Mouse (Mus musculus) liver, embryonic 15.5 days (tissue): Measurements from ENCODE around the gene Cd302. TPM values are rescaled to one million over a fixed set of nuclear protein-coding genes. Genes with fewer than 3 reads are reported as not detected.

Experiments used
- ATAC-seq: fragments of 200-750 bp; cut with Nextera tagmentation; 2 replicates; pipeline ENCODE4 v1.8.0; 2017; ENCODE audit warnings: moderate number of reproducible peaks, mild to moderate bottlenecking, moderate library complexity; ENCODE audit not compliant: insufficient read depth
- H3K27ac ChIP-seq: fragments of 300-500 bp; sonication (generic); replicated peaks from 2 replicates; pipeline ENCODE4 v1.5.1; 2015; ENCODE audit warnings: mild to moderate bottlenecking, inconsistent platforms
- H3K27me3 ChIP-seq: fragments of 300-500 bp; sonication (generic); 2 replicates; pipeline ENCODE4 v1.6.1; 2015; ENCODE audit warnings: mild to moderate bottlenecking, inconsistent platforms
- H3K36me3 ChIP-seq: fragments of 300-500 bp; sonication (generic); replicated peaks from 2 replicates; pipeline ENCODE4 v1.6.1; 2015; ENCODE audit warnings: moderate library complexity, mild to moderate bottlenecking, inconsistent platforms
- H3K4me1 ChIP-seq: fragments of 300-500 bp; sonication (generic); replicated peaks from 2 replicates; pipeline ENCODE4 v1.6.1; 2015; ENCODE audit warnings: inconsistent platforms
- H3K4me2 ChIP-seq: fragments of 300-500 bp; sonication (generic); 2 replicates; pipeline ENCODE4 v1.6.1; 2015; ENCODE audit warnings: moderate library complexity, mild to moderate bottlenecking, inconsistent platforms
- H3K4me3 ChIP-seq: fragments of 300-500 bp; sonication (generic); replicated peaks from 2 replicates; pipeline ENCODE4 v1.5.1; 2015; ENCODE audit warnings: mild to moderate bottlenecking, inconsistent platforms
- H3K9ac ChIP-seq: fragments of 300-500 bp; sonication (generic); 2 replicates; pipeline ENCODE4 v1.6.1; 2015; ENCODE audit warnings: moderate library complexity, mild to moderate bottlenecking, inconsistent platforms
- H3K9me3 ChIP-seq: fragments of 300-500 bp; sonication (generic); replicated peaks from 2 replicates; pipeline ENCODE4 v1.6.1; 2016; ENCODE audit warnings: inconsistent platforms
- WGBS: fragments of 180-500 bp; shearing (Covaris S2); methylation state at CpG from one replicate; pipeline ENCODE4 v1.1.7; 2015; ENCODE audit warnings: mixed read lengths; ENCODE audit not compliant: insufficient replicate concordance; 5-methylcytosine and 5-hydroxymethylcytosine counted together
- polyA plus RNA-seq: library from polyadenylated mRNA; unstranded; fragments of >200 nt; fragmentation: Nextera tagmentation; extraction: Ambion mirVana; gene quantifications from 2 replicates; pipeline ENCODE4 v1.2.1, GENCODE M21; 2015

The Cd302 gene
- polyA plus RNA-seq, 1 experiment from 2014 or later = 91.1 TPM

DNA sequence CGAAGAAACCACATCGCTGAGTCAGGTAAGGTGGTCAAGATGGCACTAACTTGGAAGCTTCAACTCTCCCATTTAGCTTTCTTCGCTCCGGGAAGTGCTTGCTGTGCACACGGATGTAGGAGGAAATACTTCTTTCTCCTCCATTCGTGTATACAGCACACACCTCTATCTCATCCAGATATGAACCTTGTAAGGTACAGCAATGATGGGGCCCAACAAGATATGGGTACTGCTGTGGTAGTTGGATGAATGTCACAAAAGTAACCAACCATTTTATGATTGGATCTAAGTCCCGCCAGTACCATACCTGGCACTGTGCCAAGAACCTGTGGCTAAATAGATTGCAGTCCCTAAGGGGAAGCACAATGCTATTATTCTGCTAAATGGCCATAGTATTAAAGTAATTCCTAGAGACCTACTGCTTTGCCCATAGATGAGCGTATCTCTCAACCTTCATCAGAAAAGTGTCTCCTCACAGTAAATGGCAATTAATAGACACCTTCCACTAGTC is 874 bp upstream of the Cd302 start:
- no peak overlapping the region for H3K9ac ChIP-seq
- H3K27me3 ChIP-seq = peaks cover 28% of the 10 kb centered on the region
- H3K36me3 ChIP-seq = no peaks in the 10 kb centered on the region
- H3K4me1 ChIP-seq = peaks cover 9% of the 10 kb centered on the region; the same call in 1 of the 2 replicates
- H3K4me2 ChIP-seq = peak overlapping the region; percentile 64; the same call in 1 of the 2 replicates
- ATAC-seq = no peak
- H3K9me3 ChIP-seq = no peaks in the 10 kb centered on the region
- 74% methylated on average over 8 of the region's 8 CpGs for WGBS
- 0 out of 2 replicates have a peak overlapping the region, but pooled peaks have one; percentile 79 for H3K27ac ChIP-seq
- no peak overlapping the region for H3K4me3 ChIP-seq

DNA sequence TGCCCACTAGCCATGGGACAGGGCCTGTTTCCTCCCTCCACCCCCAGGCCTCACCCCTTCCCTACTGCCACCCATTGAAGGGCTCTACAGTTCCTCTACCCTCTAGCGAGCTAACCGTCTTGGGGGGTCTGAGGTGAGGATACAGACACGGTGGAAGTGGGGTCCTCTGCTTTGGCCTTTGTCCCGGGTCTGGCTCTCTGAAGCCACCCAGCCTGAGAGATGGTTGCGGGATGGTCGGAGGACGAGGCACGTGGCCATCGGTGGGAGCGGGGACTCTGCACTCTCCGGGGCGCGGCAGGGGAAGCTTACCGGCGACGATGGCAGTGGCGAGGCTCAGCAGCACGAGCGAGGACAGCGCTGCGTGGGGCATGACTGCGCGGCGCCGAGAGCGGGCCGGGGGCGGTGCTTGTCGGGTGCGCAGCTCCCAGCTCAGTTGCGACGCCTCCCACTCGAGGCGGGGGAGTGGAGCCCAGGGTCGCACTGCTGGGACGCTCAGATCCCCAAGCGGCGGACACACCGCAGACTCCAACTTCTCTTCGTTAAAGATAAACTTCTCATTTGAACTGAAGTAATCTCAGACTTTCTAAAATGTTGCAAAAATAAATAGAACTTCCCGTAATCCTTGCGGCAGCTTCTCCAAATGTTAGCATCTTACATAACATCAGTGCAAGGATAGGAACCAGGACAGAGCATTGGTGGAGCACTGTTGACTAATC is 379 bp downstream of the Cd302 start:
- Histone ChIP-seq H3K9me3 (no peaks in the 10 kb centered on the region), H3K36me3 (no peaks in the 10 kb centered on the region), H3K4me3 (peak overlapping the region; percentile 51), H3K27ac (peak overlapping the region; percentile 79), H3K9ac (peak overlapping the region; percentile 30; the same call in 1 of the 2 replicates), H3K4me1 (peaks cover 7% of the 10 kb centered on the region; the same call in 1 of the 2 replicates), H3K4me2 (peak overlapping the region; percentile 64), H3K27me3 (peaks cover 28% of the 10 kb centered on the region)
- ATAC-seq = peak; percentile 70
- WGBS = 1% methylated on average over 42 of the region's 42 CpGs

DNA sequence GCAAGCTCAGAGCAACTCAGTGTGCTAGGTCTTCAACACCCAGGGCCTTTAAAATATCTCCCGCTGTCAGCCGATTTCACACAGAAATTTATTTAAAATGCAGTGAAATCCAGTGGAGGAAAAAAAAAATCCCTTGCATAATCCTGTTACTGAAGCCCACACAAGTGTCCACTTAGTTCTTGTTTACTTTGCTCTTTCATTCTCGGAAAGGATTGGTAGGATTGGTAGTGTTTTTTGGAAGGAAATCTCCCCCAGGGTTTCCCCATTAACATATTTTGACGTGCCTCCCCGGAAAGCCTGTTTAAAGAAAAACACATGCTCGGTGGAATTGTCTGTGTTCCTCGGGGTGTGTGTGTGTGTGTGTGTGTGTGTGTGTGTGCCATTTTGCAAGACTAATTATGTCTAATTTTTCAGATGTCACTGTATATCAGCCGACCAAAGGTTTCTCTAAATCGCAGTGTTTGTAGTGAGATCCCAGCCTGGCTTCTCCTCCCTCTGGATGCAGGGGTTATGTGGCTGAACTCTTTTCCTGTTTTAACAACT is 1.0 kb downstream of the Cd302 start:
- WGBS = 16% methylated on average over 9 of the region's 9 CpGs
- H3K9me3 ChIP-seq = no peaks in the 10 kb centered on the region
- H3K4me1 ChIP-seq = peaks cover 7% of the 10 kb centered on the region; the same call in 1 of the 2 replicates
- peak overlapping the region; percentile 79 for H3K27ac ChIP-seq
- no peak for ATAC-seq
- H3K36me3 ChIP-seq = no peaks in the 10 kb centered on the region
- peak overlapping the region; percentile 30; the same call in 1 of the 2 replicates for H3K9ac ChIP-seq
- peak overlapping the region; percentile 51 for H3K4me3 ChIP-seq
- peaks cover 28% of the 10 kb centered on the region for H3K27me3 ChIP-seq
- peak overlapping the region; percentile 64 for H3K4me2 ChIP-seq

DNA sequence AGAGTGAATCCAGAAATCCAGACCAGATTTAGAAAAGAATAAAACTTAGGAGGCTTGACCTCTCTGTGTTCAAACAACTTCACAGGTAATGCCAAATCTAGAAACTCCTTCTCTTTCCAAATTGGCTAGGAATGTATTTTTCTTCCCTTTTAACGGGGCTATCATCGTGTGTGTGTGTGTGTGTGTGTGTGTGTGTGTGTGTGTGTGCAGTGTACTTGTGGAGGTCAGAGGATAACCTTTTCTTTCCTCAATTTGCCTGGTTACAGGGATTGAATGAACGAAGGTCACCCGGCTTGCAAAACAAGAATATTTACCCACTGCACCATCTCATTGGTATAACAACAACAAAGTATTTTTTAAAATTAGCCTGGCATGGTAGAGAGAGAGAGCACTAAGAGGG is 1.7 kb downstream of the Cd302 start:
- peak overlapping the region; percentile 79 for H3K27ac ChIP-seq

DNA sequence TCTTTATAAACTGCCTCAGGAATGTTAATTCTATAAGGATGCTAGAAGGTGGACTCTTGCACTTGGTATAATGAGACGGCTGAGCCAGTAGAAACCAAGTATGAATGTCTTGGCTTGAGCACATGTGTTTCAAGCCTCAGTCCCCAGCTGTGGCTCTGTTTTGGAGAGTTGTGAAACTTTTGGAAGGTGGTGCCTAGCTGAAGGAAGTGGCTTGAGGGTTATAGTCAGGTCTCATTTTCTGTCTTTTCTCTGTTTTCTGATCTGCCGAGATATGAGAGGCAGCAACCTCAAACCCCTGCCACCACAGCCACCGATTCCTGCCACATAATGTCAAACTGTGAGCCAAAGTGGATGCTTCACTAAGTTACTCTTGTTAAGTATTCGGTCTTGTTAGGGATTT is 5.7 kb downstream of the Cd302 start:
- Histone ChIP-seq H3K4me2 (no peak overlapping the region), H3K9me3 (no peaks in the 10 kb centered on the region), H3K36me3 (peaks cover 9% of the 10 kb centered on the region; the same call in 1 of the 2 replicates), H3K4me1 (peaks cover 4% of the 10 kb centered on the region; the same call in 1 of the 2 replicates), H3K27me3 (peaks cover 8% of the 10 kb centered on the region), H3K4me3 (no peak overlapping the region), H3K9ac (no peak overlapping the region), H3K27ac (no peak overlapping the region)
- 27% methylated on average over 4 of the region's 4 CpGs for WGBS
- no peak for ATAC-seq

More for the DNA sequence above, 1.7 kb downstream of the Cd302 start:
- no peak for ATAC-seq
- Histone ChIP-seq H3K4me1 (peaks cover 7% of the 10 kb centered on the region; the same call in 1 of the 2 replicates), H3K4me2 (peak overlapping the region; percentile 64), H3K36me3 (peaks cover 4% of the 10 kb centered on the region; the same call in 1 of the 2 replicates), H3K4me3 (peak overlapping the region; percentile 51), H3K9ac (no peak overlapping the region), H3K27me3 (peaks cover 28% of the 10 kb centered on the region), H3K9me3 (no peaks in the 10 kb centered on the region)
- WGBS = 51% methylated on average over 4 of the region's 4 CpGs

DNA sequence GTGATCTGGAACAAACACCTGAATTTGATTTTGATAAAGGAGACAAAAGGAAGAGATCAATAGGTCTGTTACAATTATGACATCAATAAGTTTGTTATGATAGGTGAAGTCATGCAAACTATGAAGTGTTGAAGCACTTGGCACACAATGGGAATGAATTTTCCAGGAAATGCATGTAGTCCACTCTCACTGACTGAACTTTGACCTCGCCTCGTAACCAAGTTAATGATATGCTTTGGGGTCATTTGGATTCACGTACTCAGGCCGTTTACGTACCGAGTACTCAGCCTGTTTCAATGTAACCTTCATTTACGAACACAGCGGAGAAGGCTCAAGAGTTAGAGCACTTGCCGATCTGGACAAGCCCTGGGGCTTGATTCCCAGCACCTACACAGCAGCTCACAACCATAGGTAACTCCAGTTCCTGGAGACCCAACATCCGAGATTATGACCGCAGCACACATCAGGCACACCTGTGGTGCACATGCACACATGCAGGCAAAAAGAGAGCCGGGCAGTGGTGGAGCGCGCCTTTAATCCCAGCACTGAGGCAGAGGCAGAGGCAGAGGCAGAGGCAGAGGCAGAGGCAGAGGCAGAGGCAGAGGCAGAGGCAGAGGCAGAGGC is 14.3 kb downstream of the Cd302 start:
- H3K9me3 ChIP-seq = no peaks in the 10 kb centered on the region
- no peak overlapping the region for H3K4me3 ChIP-seq
- 77% methylated on average over 14 of the region's 14 CpGs for WGBS
- no peaks in the 10 kb centered on the region for H3K27me3 ChIP-seq
- no peak overlapping the region for H3K4me2 ChIP-seq
- ATAC-seq = no peak
- H3K9ac ChIP-seq = no peak overlapping the region
- no peak overlapping the region for H3K27ac ChIP-seq
- H3K36me3 ChIP-seq = peaks cover 16% of the 10 kb centered on the region; the same call in 1 of the 2 replicates
- H3K4me1 ChIP-seq = no peaks in the 10 kb centered on the region

DNA sequence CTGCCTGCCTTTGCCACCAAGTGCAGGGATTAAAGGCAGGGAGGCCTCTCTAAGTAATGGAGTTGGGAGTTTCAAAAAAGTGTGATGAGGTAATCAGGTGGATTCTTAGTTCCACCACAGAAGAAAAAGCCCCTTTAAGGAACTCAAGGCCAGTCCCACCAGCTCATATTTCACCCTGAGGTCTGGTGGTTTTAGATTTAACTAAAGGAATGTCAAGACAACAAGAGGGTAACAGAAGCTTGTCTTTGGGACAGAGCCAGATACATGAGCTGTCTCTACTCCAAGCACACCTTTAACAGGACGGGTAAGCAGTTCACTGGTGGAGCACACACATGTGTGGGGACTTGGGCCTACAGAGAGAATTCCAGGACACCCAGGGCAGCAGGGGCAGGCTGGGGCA is 16.7 kb downstream of the Cd302 start:
- Histone ChIP-seq H3K4me1 (no peaks in the 10 kb centered on the region), H3K9ac (no peak overlapping the region), H3K9me3 (no peaks in the 10 kb centered on the region), H3K36me3 (peaks cover 11% of the 10 kb centered on the region; the same call in 1 of the 2 replicates), H3K4me3 (no peak overlapping the region), H3K27me3 (no peaks in the 10 kb centered on the region), H3K4me2 (no peak overlapping the region), H3K27ac (no peak overlapping the region)
- WGBS = 60% methylated on average over 1 of the region's 1 CpGs
- ATAC-seq = no peak

DNA sequence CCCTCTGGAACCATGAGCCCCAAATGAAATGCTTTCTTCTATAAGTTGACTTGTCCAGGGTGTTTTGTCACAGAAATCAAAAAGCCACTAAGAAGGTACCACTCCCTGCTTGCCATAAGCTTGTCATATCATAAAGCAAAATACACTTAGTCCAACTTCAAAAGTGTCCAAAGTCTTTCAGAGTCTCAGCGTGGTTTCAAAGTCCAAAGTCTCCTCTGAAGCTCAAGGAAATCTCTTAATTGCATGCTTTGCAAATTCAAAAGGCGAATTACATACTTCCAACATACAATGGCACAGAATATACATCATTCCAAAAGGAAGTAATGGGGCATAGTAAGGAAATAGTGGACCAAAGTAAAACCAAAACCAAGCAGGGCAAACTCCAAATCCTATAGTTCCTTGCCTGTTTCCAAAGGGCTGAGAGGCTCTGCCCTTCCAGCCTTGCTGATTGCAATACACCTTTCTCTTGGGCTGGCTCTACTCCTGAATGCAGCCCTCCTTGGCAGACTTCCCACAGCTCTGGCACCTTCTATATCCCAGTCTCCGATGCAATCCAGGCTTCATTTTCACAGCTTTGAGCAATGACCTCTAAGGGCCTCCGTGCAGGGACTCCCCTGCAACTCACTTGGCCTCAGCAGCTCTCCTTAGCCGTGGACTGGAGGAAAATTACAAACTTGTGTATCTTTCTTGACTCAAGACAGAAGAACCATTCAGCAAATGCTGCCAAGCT is 23.5 kb downstream of the Cd302 start:
- Histone ChIP-seq H3K27me3 (no peaks in the 10 kb centered on the region), H3K4me2 (no peak overlapping the region), H3K27ac (no peak overlapping the region), H3K4me3 (no peak overlapping the region), H3K9ac (no peak overlapping the region), H3K9me3 (no peaks in the 10 kb centered on the region), H3K4me1 (no peaks in the 10 kb centered on the region), H3K36me3 (peaks cover 25% of the 10 kb centered on the region)
- ATAC-seq = no peak
- WGBS = 58% methylated on average over 5 of the region's 5 CpGs

DNA sequence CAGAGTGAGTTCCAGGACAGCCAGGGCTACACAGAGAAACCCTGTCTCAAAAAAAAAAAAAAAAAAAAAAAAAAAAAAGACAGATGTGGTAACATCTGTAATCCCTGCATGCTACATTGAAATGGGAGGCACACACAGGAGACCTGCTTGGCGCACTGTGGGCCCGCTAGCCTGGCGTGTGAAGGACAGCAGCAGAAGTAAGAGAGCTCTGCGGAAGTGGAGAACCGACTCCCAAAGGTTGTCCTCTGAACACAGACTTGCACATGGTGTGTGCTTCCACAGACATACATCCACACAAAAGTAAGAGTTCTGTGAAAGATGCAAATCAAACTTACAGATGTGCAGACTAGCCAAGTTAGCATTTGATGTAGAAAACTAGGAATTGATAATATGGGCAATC is 25.1 kb downstream of the Cd302 start:
- peaks cover 33% of the 10 kb centered on the region for H3K36me3 ChIP-seq
- no peak overlapping the region for H3K4me3 ChIP-seq
- H3K9me3 ChIP-seq = no peaks in the 10 kb centered on the region
- no peak overlapping the region for H3K4me2 ChIP-seq
- no peak overlapping the region for H3K9ac ChIP-seq
- H3K4me1 ChIP-seq = no peaks in the 10 kb centered on the region
- 72% methylated on average over 5 of the region's 5 CpGs for WGBS
- no peak for ATAC-seq
- H3K27ac ChIP-seq = no peak overlapping the region
- H3K27me3 ChIP-seq = no peaks in the 10 kb centered on the region

DNA sequence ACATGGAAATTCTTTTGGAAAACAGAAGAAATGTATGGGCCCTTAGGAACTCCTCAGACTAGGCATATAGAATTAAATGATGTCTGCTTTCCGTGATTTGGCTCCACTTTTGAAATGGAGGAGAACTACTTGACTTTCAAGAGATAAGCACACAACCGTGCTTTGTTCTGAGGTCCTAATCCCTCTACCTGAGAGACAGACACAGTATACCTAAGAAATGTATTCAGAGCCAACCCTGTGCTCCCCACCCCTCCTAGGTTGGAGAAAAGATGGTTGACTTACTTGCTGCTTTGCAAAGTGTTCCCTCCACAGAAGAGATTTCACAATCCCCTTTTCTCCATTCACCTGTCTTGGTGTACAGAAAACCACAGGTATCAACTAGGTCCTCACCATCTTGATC is 27.5 kb downstream of the Cd302 start:
- no peak overlapping the region for H3K27ac ChIP-seq
- no peak overlapping the region for H3K4me2 ChIP-seq
- H3K4me1 ChIP-seq = no peaks in the 10 kb centered on the region
- peaks cover 38% of the 10 kb centered on the region for H3K36me3 ChIP-seq
- H3K27me3 ChIP-seq = no peaks in the 10 kb centered on the region
- WGBS = 61% methylated on average over 2 of the region's 2 CpGs
- no peaks in the 10 kb centered on the region for H3K9me3 ChIP-seq
- ATAC-seq = no peak
- H3K4me3 ChIP-seq = no peak overlapping the region
- no peak overlapping the region for H3K9ac ChIP-seq

DNA sequence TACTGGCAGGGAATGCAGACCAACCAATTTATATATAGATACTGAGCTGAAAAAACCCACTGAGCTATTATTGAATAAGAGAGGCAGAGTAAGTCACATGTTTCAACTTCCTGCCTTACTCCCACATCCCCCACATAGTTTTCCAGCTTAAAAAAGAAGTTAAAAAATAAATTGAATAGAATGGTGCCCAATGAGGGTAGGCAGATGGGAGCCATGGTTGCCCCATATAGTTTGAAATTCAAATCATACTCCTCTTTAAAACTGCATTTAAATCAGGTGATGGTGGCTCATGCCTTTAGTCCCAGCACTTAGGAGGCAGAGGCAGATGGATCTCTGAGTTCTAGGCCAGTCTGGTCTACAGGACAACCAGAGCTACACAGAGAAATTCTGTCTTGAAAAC is 30.8 kb downstream of the Cd302 start:
- Histone ChIP-seq H3K4me2 (no peak overlapping the region), H3K27me3 (no peaks in the 10 kb centered on the region), H3K9me3 (no peaks in the 10 kb centered on the region), H3K36me3 (peaks cover 41% of the 10 kb centered on the region), H3K27ac (no peak overlapping the region), H3K4me1 (no peaks in the 10 kb centered on the region), H3K4me3 (no peak overlapping the region), H3K9ac (no peak overlapping the region)
- ATAC-seq = no peak
